Mouse (Mus musculus): ENCODE data around the gene Gm17482.
"Not testable (repeated sequence)": the region's sequence is repeated elsewhere in the genome, so short reads cannot be mapped to it uniquely, and the experiment has no call there.

The Gm17482 gene

DNA sequence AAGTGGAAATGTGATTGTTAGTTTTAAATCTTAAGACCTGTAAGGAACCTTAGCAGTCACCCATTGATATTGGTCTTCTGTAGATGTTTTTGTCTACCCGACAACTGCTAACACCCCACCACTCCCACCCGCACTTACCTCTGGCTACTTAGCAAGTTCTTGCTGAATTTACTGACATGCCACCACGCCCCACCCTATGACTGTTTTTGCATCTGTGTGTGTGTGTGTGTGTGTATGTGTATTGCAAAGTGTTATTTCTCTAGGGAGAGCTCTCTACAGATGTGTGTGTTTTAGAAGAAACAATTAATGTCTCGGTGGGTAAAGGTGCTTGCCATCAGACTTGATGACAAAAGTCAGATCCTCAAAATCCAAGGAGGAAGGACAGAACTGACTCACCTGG lies at the start of gene Gm17482:
Gm17482 (plus strand) TSS at position 301 of the 400 bp plus-strand sequence.
- DNase-seq, result no peak

- no peak for DNase-seq
Observed at GRCm38 (mm10) chr6:115178826-115179225, 48.3 kb upstream of the Gm17482 start.

DNA sequence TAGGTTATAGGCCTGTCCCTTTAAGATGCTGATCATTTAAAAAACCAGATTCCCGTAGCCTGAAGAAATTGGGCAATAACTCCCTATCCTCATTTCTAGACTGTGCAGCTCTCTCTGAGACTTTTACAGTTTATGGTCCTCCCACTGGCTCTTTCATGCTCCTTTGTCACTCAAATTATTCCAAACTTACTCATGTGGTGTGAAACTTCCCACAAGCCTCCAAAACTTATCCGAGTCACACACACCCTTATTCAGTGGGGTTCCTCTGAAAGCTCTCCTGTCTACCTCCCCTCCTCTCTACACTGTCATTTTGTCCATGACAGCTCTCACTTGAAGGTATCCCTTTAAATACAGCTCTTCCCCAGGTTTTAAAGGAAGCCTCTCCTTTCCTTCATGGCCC lies 46.0 kb upstream of the Gm17482 start:
- no peak for DNase-seq

GRCm38 (mm10) chr6:115191111-115191510 lies 36.0 kb upstream of the Gm17482 start:
- DNase-seq, result no peak

DNA sequence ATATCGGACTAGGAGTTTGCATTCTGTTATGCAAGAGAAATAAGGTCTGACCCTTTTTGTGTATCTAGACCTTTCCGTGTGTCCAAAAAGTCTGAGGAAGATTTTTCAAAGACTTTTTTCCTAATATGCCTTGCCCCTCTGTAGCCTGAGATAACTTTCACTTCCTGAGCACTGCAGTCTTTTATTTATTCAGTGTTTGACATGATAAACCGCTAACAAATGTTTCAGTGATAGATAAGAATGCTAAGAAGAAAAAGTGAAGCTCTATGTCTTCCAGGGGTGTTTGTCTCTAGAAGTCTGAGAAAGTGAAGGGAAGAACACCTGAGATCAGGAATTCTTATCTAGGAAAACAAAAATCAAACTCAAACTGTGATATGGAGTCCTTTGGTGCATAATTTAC lies 26.4 kb upstream of the Gm17482 start:
- DNase-seq, result no peak

GRCm38 (mm10) chr6:115203029-115203428 lies 24.1 kb upstream of the Gm17482 start:
- DNase-seq, result no peak

- DNase-seq, result no peak
Observed at GRCm38 (mm10) chr6:115210187-115210586, 17.0 kb upstream of the Gm17482 start.

DNA sequence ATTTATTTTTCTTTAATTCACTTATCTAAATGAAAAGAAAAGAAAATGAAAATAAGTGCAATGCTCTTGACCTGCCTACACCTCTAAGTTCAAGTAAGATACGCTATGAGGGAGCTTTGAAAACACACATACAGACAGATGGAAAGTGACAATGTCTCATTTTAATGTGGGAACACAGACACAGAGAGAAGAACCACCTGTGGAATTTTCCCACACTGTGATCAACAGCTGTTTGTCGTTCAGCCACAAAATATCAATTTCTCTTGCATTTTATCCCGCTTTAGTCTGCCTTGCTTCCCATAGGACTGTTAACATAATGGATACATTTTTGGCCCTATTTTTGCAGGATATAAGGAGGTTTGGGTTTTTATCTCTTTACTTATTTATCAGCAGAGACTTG lies 16.3 kb upstream of the Gm17482 start:
- no peak for DNase-seq

DNA sequence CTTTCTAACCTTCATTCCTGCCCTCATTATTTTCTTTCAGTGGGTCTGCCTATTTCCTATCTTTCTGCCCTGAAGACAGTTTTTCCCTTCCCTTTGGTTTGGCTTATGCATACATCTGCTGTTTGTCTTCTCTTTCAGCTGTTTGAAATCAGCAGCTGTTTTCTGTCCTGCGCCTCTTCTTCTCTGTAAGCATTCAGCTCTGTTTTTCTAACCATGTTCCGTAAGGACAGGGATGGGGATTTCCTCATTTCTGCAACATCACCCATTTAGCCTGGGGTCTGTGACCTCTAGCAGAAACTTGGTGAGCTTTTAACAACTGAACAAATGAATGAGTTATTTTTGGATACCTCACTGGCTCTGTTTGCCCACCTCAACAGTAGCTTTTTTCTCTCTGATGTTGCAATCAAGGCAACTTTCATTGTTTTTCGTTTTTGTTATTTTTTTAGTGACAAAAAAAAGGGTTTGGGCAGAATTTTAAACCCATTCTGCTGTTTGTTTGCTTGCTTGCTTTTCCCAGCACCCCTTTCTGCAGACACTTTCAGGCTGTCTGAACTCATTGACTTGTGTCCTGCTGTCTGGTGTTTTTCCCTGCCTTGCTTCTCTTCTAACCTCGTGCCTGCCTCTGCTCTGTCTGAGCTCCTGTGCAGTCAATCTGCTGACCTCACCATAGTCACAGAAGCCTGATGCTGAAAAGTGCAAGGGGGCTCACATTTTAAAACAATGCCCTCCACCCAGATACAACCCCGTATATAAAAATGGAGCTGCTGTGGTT lies 14.8 kb upstream of the Gm17482 start:
- no peak for DNase-seq

- no peak for DNase-seq
Observed at GRCm38 (mm10) chr6:115213129-115213528, 14.0 kb upstream of the Gm17482 start.

GRCm38 (mm10) chr6:115221215-115221641 lies 5.9 kb upstream of the Gm17482 start:
- DNase-seq, result no peak

- DNase-seq, result peak; percentile 77
Observed at GRCm38 (mm10) chr6:115225519-115225918, 1.6 kb upstream of the Gm17482 start.

- DNase-seq, result peak; percentile 86
Observed at GRCm38 (mm10) chr6:115227529-115227928, 386 bp downstream of the Gm17482 start.

DNA sequence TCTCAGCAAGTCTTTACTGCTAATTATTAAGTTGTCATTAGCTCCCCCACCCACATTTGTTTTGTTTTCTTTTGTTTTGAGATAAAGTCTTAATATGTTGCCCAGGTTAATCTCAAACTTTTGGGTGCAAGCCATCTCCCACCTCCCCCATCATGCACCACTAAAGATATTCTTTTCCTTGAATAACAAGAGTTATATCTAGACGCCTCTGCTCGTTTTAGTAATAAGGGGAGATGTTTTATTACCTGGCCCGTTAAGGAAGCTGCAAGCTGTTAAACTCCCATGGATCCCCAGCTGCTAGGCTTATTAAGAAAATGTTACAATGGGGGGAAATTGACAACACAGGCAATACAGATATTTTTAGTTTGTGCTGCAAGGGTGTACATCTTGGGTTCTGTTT lies 3.4 kb downstream of the Gm17482 start:
- DNase-seq, result no peak

DNA sequence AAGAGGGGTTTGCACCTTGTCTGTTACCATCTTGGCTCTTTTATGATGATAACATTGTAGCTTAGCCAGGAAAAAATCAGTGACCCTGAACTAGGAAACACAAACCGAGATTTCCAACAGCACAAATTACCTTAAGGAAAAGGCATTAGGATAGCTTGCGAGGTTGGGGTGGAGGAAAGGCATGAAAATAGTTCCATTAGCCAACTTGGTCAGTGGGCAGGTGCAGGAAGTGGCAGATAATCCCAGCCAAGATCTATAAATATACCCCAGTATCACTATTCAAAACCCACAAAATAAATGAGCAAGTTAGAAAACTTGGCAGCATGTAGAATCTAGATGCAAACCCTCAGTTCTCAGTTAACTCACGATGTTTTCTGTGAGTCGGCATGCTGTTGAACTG lies 4.7 kb downstream of the Gm17482 start:
- no peak for DNase-seq

- no peak for DNase-seq
Observed at GRCm38 (mm10) chr6:115232562-115232961, 5.4 kb downstream of the Gm17482 start.

GRCm38 (mm10) chr6:115238031-115239027 lies 11.2 kb downstream of the Gm17482 start:
- DNase-seq, result peak; percentile 93

DNA sequence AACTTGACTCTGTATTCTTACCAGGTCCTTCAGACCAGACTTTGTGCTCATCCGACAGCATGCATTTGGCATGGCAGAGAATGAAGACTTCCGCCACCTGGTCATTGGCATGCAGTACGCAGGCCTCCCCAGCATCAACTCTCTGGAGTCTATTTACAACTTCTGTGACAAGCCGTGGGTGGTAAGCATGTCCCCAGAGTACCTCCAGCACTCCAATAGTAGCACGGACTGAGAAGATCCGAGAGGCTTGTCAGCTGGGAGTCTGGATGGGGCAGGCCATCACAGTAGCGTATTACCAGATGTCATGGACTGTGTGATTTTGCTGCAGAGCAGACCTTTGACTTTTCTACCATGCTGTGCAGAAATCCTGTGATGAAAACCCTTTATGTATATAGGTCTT lies 12.2 kb downstream of the Gm17482 start:
- DNase-seq, result no peak

- not testable (repeated sequence) for DNase-seq
Observed at GRCm38 (mm10) chr6:115240431-115240830, 13.3 kb downstream of the Gm17482 start.

DNA sequence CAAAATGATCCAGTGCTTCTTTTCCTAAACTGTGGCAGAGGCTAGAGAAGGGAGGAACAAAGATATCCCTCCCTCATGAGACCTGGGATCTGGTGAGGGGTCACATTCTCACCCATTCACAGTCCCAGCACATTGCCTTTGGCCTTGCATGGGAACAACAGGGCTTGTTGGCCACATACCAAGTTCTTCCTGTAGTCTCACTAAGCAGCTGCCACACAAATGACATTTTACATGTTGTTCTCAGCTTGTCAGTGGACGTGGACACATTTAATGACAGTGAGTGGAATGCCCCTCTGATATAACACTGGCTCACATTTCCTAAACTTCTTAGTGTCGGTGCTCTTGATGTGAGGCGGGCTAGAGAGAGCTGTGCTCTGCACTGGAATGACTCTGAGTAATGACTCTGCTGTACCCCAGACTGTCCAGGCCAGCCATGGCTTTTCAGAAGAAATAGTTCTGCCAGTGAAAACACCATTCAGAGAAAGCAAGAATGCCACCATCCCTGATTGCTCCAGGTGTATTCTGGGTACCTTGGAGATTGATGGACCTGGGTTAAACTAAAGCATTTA lies 14.1 kb downstream of the Gm17482 start:
- DNase-seq, result no peak

GRCm38 (mm10) chr6:115241939-115242338 lies 14.8 kb downstream of the Gm17482 start:
- DNase-seq, result no peak

DNA sequence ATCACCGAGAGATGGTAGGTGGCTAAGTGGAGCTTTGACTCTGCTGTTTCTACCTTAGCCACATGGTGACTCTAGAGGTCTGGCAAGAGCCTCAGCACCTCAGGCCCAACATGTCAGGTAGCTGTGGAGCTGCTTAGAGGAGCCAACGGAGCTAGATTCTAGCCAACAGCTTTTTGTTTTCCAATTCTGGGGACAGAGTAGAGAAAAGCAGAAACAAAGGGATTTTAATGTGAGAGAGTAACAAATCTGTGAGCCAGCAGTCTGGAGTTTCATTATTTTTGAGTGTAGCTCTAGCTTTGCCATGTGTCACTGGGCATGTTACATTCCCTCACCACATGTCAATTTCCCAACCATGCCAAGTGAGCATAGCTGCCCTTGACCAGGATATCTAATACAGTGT lies 17.1 kb downstream of the Gm17482 start:
- peak; percentile 59 for DNase-seq

GRCm38 (mm10) chr6:115245500-115246058 lies 18.4 kb downstream of the Gm17482 start:
- DNase-seq, result no peak
